Mouse (Mus musculus): ENCODE data around the gene Dab2ip.
A peak's percentile ranks its signal among the peaks of the same experiment; 100 is the strongest.

Dab2ip gene

DNA sequence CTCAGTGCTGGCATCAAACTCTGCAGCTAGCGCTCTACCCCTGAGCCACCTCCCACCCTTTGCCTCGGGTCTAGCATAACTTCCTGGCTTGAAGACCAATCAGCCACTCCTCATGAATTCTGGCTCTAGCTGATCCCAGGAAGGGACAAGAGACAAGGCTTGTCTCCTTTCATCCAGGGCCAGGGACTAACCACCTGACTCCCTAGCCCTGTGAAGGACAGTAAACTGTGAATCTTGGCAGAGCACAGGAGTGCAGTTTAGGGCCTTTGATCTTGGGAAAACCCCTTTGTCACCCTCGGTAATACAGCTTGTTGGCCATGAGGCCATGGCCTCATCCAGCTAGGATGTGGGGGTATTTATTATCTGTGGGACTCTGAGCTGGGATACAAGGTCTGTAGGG lies 100.2 kb downstream of the Dab2ip start:
- no peak for DNase-seq (ENCODE audit: low read depth)

DNA sequence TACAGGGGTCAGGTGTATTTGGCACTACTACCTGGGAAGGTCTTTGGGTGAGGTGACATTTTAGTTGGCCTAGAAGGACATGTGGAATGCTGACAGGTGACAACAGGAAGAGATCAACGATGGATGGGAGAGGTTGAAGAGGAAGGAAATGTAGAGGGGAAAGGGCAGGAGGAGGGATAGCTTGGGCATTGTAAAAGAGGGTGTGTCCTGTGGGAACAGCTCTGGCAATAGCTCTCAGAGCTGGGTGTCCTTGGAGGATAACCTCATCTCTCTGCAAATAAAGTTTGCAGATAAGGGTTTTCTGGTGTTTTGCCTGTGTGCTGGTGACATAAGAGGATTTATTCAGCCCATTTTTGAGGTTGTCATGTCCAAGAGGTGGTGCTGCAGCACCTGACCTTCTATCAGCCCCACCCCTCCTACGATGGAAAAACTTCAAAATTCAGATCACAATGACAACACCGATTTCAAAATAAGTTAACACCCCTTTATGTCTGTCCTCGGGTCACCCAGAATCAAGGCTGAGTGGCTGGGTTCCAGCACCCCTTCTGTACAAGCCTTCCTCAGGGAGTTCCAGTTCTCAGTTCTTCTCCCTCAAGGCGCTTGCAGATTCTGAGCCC lies 101.6 kb downstream of the Dab2ip start:
- no peak for DNase-seq (ENCODE audit: low read depth)

DNA sequence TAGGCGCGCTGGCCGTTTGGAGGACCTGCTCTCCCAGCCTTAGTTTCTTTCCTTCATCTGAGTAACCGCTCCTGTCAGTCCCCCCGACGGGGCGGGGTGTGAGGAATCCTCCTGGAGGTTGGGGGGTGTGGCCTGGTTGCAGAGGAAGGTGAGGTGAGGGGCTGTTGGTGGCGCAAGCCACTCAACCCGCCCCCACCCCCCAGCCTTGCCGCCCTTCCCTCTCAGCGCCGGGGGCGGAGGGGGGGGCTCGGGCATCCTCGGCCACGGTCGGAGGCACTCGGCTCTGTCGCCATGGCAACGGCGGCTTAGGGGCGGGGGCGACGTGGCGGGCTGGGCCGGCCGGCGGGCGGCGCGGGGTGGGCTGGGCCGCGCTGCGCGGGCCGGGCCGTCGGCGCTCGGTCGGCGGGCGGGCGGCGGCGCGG lies 102.9 kb downstream of the Dab2ip start:
- DNase-seq (ENCODE audit: low read depth) = peak; percentile 19

DNA sequence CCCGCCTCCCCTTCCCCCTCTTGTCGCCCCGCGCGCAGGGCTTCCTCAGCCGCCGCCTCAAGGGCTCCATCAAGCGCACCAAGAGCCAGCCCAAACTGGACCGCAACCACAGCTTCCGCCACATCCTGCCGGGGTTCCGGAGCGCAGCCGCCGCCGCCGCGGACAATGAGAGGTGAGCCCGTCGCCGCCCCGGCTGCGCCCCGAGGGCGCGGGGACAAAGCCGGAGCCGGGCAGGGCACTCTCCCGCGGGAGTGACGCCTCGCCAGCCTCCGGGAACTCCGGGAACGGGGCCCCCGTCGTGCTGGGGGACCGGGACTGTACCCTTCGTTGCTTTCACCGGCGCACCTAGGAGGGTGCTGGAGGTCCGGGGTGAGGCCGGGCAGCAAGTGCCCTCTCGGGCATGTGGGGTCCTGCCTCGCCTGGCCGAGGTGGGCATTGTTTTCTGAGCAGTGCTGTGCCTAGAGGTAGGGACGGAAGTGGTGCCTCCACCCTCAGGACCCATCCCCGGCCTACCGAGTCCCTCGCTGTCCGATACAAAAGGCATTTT lies 103.5 kb downstream of the Dab2ip start:
- DNase-seq (ENCODE audit: low read depth) = peak; percentile 55

DNA sequence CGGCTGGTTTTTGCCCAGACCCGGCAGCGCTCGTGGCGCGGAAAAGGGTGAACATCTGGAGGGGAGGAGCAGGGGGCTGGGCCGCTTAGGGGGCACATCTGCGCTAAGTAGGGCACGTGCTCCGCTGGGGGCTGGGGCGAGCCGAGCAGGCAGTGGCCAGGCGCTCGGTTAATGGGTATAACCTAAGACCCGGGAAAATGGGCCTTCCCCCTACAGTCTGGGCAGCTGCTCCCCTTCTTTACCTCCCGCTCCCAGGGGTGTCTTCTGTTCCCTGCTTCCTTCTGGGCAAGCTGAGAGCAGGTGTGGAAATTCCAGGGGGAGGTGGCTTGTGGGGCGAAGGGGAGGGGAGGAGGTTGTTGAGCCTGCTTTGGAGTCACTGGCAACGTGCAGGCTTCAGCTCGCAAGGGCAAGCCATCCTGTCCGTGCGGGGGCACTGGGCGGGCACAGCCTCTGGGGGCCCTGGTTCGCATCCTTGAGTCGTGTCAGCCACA lies 104.0 kb downstream of the Dab2ip start:
- no peak for DNase-seq (ENCODE audit: low read depth)

DNA sequence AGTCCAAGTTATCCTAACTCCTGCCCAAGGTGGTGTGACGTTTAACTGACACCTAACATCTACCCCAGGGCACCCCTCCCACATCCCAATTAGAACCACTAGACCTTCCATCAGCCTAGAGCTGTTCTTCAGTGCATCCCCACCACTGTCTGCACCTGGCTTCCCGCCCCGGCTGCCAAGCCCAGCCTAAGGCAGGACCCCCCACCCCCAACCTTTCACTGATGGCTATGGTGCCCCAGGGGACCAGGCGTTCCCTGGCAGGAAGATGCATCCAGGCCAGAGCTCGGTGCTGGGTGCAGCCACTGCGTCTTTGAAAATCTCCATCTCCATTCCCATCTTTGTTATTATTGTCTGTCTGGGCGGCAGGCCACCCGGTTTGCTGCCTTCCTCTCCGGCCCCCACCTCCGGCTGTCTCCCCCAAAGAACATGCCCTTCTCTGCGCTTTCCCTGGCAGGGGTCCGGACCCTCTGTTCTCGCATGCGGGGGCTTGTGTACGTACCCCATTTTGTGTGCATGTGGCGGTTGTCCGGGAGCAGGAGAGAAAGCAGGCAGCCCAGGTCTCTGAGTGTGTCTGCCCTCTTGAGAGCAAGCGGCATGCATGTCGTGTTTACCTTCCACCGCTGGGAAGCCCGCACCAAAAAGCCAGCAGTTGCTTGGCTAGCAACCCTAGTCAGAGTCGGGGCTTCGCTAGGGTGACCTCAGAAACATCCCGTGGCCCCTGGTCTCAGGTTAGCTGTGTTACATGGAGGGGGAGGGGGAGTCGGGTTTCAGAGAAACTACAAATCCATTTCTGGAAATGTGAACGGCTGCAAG lies 104.9 kb downstream of the Dab2ip start:
- no peak for DNase-seq (ENCODE audit: low read depth)

DNA sequence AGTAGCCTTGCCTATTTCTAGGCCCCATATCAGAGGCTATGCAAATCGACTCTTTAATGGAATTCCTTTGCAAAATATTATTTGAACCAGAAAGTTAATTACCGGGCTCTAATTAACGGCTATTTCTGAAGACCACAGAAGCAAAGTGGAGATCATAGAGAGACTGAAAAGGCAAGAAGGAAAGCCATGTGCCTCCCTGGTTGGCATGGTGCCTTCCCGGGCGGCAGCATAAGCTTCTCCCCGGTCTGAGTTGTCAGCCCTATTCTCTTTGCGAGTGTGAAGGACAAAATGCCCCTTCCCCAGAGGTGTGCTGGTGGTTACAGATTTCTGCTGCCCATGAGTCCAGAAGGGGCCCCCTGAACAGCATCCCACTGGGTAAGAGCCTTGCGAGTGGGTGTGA lies 109.7 kb downstream of the Dab2ip start:
- no peak for DNase-seq (ENCODE audit: low read depth)

DNA sequence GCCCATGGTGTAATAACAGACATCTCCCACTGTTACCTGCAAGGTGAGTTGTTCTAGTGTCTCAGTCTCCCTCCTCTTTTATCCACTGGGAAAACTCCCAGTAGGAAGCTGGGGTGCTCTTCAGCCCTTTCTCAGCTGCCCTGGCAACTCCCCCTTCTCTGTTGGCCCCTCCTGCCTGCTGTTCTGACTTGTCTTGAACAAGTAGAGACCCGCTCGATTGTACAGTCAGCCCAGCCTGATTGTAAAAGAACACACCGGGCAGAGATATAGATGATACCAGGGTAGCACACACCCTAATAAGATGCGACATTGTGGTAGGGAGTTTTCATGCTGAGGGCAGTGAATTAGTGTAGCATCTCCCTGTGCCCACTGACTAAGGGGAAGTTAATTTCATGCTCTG lies 111.2 kb downstream of the Dab2ip start:
- no peak for DNase-seq (ENCODE audit: low read depth)

DNA sequence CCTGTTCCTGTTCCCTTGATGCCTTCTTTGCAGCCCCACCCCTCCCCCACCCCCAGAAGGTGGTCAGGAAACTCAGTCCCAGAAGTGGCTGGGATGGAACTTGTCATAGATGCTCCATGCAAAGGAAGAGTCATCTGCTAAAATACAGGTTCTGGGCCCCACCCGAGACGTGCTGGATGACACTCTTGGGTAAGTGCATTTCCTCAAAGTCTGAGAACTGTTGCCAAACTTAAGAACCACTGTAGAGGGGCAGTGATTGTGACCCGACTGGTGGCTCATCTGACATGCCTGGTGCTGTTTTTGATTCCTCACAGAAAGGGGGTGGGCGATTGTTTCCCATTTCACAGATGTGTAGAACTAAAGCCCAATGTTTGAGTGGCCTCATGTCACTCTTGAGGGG lies 111.7 kb downstream of the Dab2ip start:
- no peak for DNase-seq (ENCODE audit: low read depth)

DNA sequence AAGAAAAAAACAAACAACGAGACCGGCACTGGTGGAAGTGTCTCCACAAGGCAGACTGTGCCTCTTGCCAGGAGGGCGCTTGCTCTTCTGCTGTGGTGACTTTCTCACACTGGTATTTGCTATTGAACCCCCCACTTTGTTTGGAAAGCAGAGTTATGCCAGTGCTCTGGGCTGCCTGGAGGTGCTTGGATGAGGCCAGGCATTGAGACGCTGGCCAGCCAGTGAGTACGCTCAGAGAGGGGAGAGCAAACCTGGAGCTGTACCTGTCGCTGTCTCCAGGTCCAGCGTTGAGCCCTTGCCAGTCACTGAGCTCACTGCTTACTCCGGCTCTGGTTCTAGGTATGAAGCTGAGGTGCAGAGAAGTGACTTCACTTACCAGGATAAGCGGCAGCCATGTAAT lies 112.2 kb downstream of the Dab2ip start:
- no peak for DNase-seq (ENCODE audit: low read depth)

DNA sequence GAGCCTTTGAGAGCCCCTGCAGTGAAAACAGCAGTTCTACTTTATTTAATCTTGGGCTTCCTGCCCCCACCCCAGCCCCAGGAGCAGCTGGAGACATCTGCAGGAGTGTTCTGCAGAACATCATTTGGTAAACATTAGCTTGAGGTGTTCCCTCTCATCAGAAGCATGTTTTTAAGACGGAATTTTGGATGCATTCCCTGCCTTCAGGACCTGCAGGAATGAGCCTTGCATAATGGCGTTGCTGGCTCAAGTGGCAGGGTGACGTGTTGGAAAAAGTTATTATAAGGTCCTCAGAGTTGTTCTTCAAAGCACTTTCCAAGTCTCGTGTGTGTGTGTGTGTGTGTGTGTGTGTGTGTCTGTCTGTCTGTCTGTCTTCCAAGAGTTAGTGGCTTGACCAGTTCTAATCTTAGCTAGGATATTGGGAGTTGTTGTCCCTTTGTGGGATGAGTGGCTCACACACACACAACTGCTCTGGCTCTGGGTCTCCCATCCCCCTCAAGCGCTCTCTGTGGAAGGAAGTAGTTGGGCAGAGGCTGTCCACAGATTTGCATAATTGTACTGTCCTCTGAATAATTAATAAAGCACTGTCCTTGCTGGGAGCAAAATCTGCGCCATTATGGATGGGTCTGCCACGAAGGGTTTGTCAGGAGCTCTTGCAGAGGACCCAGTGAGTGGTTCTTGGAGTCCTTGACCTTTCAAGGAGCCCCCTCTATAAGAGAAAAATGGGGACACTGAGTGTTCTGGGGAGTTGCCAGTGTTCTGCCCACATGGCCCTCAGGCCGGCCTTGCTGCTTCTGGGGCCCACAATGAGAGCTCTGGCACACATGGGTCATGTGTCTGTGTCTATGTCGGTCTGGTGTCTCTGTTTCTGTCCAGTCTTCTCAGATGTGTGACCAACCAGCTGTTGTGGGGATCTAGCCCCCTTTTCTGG lies 114.2 kb downstream of the Dab2ip start:
- DNase-seq (ENCODE audit: low read depth) = no peak

DNA sequence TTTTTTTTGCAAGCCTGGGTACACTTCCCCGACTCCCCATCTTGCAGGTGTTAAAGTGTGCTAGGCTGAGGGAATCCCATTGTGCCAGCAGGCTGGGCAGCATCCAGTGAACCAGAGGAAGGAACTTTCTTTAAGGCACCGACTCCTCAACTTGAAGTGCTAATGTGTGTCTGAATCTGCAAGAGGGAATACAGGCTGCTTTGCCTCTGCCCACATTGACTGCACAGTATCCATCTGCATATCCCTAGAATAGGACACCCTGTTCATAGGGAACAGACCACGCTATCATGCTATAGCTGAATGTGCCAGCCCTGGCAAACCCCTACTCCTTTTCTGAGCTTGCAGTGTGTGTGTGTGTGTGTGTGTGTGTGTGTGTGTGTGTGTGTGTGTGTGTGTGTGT lies 115.1 kb downstream of the Dab2ip start:
- no peak for DNase-seq (ENCODE audit: low read depth)

DNA sequence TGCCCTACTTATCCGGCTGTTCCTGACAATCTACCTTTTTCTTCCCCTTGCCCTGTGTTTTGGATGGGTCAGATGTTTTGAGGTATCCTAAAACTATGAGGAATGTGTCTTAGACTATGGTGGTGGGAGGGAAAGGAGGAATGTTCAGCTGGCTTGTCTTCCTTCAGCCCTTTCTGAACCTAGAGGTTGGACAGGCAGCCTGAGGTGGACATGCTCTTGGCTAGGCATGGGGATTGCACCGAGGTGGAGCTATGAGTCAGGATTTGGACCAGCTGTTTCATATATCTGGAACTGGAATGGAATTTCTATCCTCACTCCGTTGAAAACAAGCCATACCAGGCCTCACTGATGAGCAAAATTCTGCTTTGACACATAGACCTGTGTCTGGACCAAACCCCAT lies 115.9 kb downstream of the Dab2ip start:
- DNase-seq (ENCODE audit: low read depth) = no peak

DNA sequence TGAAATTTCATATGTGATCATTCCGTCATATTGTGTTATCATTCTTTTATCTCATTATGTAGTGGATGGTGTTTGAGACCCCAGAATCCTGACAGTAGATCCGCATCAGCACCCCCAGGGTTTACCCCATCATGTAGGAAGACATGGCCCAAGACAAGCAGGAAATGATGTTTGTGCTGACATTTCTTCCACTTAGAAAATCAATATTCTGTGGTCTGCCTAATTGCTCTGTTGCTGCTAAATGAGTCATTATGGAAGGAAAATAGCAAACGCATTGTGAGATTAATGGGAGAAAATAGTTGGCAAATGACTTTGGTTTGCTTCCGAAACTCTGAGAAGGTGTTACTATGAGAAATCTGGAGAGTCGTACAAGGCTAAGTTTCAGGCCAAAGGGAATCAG lies 116.4 kb downstream of the Dab2ip start:
- no peak for DNase-seq (ENCODE audit: low read depth)

DNA sequence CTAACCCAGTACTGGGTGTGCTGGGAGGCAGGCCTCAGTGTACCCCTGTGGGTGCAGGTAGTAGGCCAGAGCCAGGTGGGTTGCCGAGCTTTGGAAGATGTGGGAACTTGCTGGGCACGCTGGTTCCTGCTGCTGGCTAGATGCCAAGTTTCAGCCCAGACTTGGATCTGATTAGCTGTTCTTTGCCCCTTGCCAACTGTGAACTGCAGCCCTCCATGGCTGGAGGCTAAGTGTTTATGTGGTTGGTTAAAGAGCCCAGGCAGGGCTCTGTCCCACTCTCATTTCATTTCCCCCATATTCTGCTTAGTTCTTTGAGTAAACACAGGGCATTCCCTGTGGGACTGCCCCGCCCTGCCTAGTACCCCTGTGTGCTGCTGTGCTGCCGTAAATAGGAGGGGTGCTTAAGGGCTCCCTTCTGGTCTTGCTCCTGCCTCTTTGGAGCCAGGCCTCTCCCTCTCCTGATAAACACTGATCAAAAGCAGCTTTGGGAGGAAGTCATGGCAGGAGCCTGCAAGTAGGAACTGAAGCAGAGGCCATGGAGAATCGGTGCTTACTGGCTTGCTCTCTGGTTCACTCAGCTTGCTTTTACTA lies 118.1 kb downstream of the Dab2ip start:
- no peak for DNase-seq (ENCODE audit: low read depth)

DNA sequence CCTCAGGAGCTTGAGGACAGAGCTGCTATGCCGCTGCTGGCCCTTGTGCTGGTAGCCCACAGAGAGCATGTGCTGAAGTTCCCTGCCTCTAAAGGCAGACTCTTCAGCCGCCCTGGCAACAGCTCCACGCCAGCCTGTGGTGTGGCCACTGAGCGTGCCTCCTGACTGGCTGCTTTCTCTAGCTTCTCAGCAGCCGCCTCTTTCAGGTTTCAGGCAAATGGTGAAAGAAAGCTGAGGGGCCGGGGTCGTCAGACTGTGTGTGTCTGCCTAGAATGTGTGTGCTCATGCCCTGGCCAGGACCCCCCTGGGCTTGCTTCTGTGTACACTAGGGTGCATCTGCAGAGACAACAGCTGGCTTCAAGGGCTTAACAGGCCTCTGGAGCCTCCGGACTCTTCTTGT lies 119.8 kb downstream of the Dab2ip start:
- DNase-seq (ENCODE audit: low read depth) = no peak

DNA sequence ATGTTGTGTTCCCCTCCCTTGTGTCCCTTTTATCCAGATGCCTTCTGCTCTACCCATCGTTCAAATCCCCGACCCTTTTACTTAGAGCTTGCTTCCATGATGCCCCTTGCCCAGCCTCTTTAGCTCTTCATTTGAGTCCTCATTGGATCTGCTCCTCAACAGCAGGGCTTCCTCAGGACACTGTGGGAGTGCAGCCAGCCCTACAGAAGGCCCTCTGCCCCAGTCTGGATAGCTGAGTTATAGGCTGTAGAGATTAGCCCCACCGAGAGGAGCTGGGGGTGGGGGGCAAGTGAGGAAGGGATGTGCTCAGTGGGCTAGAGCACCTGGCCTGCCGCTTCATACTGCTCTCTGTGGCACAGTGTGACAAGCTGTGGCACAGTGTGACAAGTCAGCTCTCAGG lies 120.4 kb downstream of the Dab2ip start:
- DNase-seq (ENCODE audit: low read depth) = no peak

DNA sequence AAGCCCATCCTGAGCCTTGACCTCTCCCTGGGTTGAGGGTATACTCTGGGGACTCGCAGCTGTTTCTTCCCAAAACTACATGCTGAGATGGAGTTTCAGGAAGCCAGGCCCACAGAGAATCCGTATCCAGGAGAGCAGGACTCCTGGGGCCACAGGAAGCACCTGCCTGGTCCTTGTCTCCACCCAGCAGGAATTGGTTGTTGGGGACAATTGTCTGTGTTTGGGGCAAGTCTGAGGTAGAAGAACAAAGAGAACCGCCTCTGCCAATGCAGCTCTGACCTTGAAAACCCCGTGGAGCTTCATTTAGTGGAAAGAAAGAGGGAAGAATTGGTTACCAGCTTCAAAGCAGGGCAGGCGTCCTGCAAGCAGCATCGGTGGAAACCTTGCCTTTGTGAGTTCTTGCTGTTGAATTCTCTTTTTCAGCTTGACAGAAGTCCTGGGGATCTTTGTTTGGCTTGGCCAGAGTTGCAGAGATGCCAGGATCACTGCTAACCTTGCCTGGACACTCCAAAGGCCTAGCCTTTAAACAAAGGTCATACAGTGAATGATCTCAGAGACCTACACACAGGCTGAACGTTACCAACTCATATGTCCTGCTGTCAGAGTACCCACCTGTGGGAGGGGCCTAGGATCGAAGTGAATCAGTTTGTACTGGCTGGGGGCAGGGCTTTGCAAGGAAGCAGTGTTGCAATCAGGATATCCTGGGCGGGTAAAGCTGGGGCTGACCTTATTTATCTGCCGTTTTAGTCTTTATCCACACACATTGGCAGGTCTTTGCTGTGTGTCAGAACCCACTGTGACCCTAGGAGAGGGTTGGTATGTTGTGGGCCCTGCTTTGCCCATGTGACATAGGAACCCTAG lies 122.0 kb downstream of the Dab2ip start:
- DNase-seq (ENCODE audit: low read depth) = peak; percentile 48

DNA sequence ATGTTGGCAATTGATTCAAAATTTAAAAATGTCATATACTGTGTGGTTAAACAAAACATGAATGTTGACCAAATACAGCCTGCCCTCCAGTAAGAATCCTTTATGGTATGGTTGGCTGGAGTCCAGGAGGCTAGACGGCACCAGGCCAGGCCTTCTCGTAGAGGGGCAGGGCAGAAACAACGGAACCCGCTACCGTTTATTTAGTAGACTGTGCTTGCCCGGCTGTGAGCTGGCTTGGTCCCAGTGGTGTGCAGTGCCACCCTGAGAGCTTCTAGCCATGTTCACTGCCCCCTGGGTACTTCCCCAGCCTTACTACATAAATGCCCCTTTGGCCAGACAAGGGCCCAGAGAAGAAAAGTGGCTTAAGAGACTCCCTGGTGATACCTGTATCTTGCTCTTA lies 122.8 kb downstream of the Dab2ip start:
- no peak for DNase-seq (ENCODE audit: low read depth)

DNA sequence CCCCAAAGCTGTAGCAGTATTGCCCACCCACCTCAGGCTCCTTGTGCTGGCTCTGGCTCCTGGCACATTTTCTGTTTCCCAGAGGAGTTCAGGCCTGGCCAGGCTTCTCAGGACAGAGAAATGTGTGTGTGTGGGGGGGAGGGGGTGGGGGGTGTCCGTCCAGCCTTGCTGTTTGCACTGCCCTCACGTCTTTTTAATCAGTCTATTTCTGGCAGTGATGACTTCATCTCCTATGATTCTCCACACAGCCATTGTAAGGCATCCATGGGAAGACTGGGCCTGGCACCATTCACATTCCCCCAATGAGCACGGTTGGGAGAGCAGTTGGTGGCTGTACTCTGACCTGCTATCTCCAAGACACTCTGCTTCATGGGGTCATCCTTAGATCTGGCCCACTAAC lies 125.9 kb downstream of the Dab2ip start:
- no peak for DNase-seq (ENCODE audit: low read depth)

DNA sequence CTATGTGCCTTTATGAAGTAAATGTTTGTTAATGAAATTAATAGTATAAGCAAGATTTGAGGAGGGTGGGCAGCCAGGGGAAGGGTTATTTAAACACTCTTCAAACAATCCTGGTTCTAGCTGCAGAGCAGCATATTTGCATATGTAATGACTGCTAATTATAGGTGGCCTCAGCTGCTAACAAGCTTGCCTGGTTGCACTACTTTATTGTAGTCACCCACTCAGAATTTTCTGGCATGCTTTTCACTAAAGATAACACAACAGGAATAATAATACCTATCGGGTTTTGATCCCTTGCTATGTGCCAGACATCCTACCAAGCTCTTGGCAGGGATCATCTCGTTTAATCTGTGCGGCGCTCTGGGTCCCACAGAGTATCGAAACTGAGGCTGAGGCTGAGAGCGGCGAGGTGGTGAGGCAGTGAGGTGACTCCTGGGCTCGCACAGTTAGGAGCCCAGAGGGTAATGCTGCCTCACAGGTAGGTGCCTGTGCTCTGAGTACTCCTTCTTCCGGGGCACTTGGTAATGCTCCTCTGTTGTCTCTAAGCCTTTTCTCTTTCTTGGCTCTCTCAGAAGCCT lies 126.8 kb downstream of the Dab2ip start:
- DNase-seq (ENCODE audit: low read depth) = no peak
